Mouse (Mus musculus) myocyte (in vitro differentiated cells): ENCODE data around the gene Kif28. TPM values are rescaled to one million over a fixed set of nuclear protein-coding genes. Genes with fewer than 3 reads are reported as not detected.

Experiments used
- H3K27me3 ChIP-seq: one replicate; pipeline ENCODE4 v1.6.1; 2011; ENCODE audit not compliant: control insufficient read depth, insufficient read depth, insufficient read length
- H3K36me3 ChIP-seq: one replicate; pipeline ENCODE4 v1.6.1; 2011; ENCODE audit not compliant: control insufficient read depth, insufficient read depth
- H3K4me2 ChIP-seq: one replicate; pipeline ENCODE4 v1.6.1; 2011; ENCODE audit warnings: low read depth, control low read depth
- H3K4me3 ChIP-seq: one replicate; pipeline ENCODE4 v1.5.1; 2011; ENCODE audit warnings: mild to moderate bottlenecking, control low read depth, moderate library complexity
- H3K79me2 ChIP-seq: one replicate; pipeline ENCODE4 v1.6.1; 2011; ENCODE audit not compliant: control insufficient read depth, insufficient read depth
- H3ac ChIP-seq: one replicate; pipeline ENCODE4 v1.6.1; 2011; ENCODE audit not compliant: control insufficient read depth, insufficient read length
- CEBPB ChIP-seq: IDR thresholded peaks from 2 replicates; pipeline ENCODE4 v1.6.1; 2011; ENCODE audit warnings: mild to moderate bottlenecking, moderate library complexity; ENCODE audit not compliant: poor library complexity, insufficient read depth, severe bottlenecking
- E2F4 ChIP-seq: IDR thresholded peaks from one replicate; pipeline ENCODE4 v1.6.1; 2011; ENCODE audit warnings: mild to moderate bottlenecking, control low read depth, moderate library complexity; ENCODE audit not compliant: insufficient read depth
- MAX ChIP-seq: IDR thresholded peaks from one replicate; pipeline ENCODE4 v1.6.1; 2011; ENCODE audit warnings: low read depth, mild to moderate bottlenecking, control low read depth
- MYOD1 ChIP-seq, 3 experiments: IDR thresholded peaks; one replicate each; pipeline ENCODE4 v1.6.1; 2011; ENCODE audit warnings: control low read depth in 2 of 3, low read depth in 2 of 3, mild to moderate bottlenecking in 2 of 3, moderate library complexity in 1 of 3; ENCODE audit not compliant: insufficient read length in 2 of 3, control insufficient read depth in 1 of 3
- MYOG ChIP-seq, 3 experiments: IDR thresholded peaks; one replicate each; pipeline ENCODE4 v1.6.1; 2011; ENCODE audit warnings: control low read depth in 2 of 3, low read depth in 2 of 3, mild to moderate bottlenecking in 2 of 3; ENCODE audit not compliant: insufficient read length in 2 of 3, control insufficient read depth in 1 of 3, insufficient read depth in 1 of 3
- POLR2A ChIP-seq: IDR thresholded peaks from one replicate; pipeline ENCODE4 v1.6.1; 2011; ENCODE audit warnings: low read depth, mild to moderate bottlenecking, control low read depth, moderate library complexity; ENCODE audit not compliant: insufficient read length
- POLR2AphosphoS2 ChIP-seq: IDR thresholded peaks from one replicate; pipeline ENCODE4 v1.6.1; 2011; ENCODE audit warnings: low read depth, control low read depth; ENCODE audit not compliant: insufficient read length
- REST ChIP-seq: IDR thresholded peaks from one replicate; pipeline ENCODE4 v1.6.1; 2011; ENCODE audit warnings: mild to moderate bottlenecking, control low read depth, moderate library complexity; ENCODE audit not compliant: insufficient read depth, insufficient read length
- SRF ChIP-seq: IDR thresholded peaks from one replicate; pipeline ENCODE4 v1.6.1; 2011; ENCODE audit warnings: low read depth; ENCODE audit not compliant: control insufficient read depth, insufficient read length
- TCF12 ChIP-seq: IDR thresholded peaks from one replicate; pipeline ENCODE4 v1.6.1; 2011; ENCODE audit warnings: mild to moderate bottlenecking, control low read depth; ENCODE audit not compliant: poor library complexity, insufficient read depth, severe bottlenecking
- TCF3 ChIP-seq: IDR thresholded peaks from one replicate; pipeline ENCODE4 v1.6.1; 2011; ENCODE audit warnings: low read depth, control low read depth; ENCODE audit not compliant: insufficient read length
- USF1 ChIP-seq: IDR thresholded peaks from one replicate; pipeline ENCODE4 v1.6.1; 2011; ENCODE audit warnings: low read depth, mild to moderate bottlenecking, control low read depth, moderate library complexity
- polyA plus RNA-seq: library from polyadenylated mRNA; unstranded; fragments of >200 nt; fragmentation: generic; extraction: Trizol; gene quantifications from one replicate; pipeline ENCODE4 v1.2.1, GENCODE M21; 2012; ENCODE audit warnings: missing spikeins

Kif28 gene
- polyA plus RNA-seq, 1 experiment, result 0.06 TPM

- Histone ChIP-seq H3K79me2 (no peaks in the 10 kb centered on the region), H3ac (no peak overlapping the region), H3K27me3 (no peaks in the 10 kb centered on the region), H3K4me2 (no peak overlapping the region), H3K4me3 (no peak overlapping the region), H3K36me3 (peaks cover 36% of the 10 kb centered on the region)
- TF ChIP-seq POLR2AphosphoS2, result no peak
- TF ChIP-seq MYOD1 (IDR thresholded peaks at IDR 0.05; ENCODE audit: control insufficient read depth in 1 of 3, insufficient read length in 2 of 3, low read depth in 2 of 3), result peak; percentile 21 to 72 (median 53)
- TF ChIP-seq MYOG (IDR thresholded peaks at IDR 0.05; ENCODE audit: control insufficient read depth in 1 of 3, insufficient read depth in 1 of 3, insufficient read length in 2 of 3, low read depth in 2 of 3), result peak in 1 of 3 experiments; percentile 50
Observed at GRCm38 (mm10) chr1:179674355-179674754, 70.7 kb downstream of the Kif28 start.

- H3K27me3 ChIP-seq, result no peaks in the 10 kb centered on the region
- H3ac ChIP-seq, result peak overlapping the region; percentile 33
- no peaks in the 10 kb centered on the region for H3K79me2 ChIP-seq
- H3K36me3 ChIP-seq, result peaks cover 6% of the 10 kb centered on the region
- peak overlapping the region; percentile 84 for H3K4me2 ChIP-seq
- no peak for TF ChIP-seq REST
- no peak for TF ChIP-seq MAX
- TF ChIP-seq MYOD1 (IDR thresholded peaks at IDR 0.05; ENCODE audit: control insufficient read depth in 1 of 3, insufficient read length in 2 of 3, low read depth in 2 of 3), result no peak
- no peak for TF ChIP-seq USF1
- TF ChIP-seq TCF12, result no peak
- no peak for TF ChIP-seq POLR2A
- no peak for TF ChIP-seq TCF3
- no peak for TF ChIP-seq E2F4
- no peak for TF ChIP-seq POLR2AphosphoS2
- no peak for TF ChIP-seq CEBPB
- TF ChIP-seq SRF, result no peak
- TF ChIP-seq MYOG (IDR thresholded peaks at IDR 0.05; ENCODE audit: control insufficient read depth in 1 of 3, insufficient read depth in 1 of 3, insufficient read length in 2 of 3, low read depth in 2 of 3), result no peak
- peak overlapping the region; percentile 66 for H3K4me3 ChIP-seq
Observed at GRCm38 (mm10) chr1:179668836-179669537, 76.1 kb downstream of the Kif28 start.

DNA sequence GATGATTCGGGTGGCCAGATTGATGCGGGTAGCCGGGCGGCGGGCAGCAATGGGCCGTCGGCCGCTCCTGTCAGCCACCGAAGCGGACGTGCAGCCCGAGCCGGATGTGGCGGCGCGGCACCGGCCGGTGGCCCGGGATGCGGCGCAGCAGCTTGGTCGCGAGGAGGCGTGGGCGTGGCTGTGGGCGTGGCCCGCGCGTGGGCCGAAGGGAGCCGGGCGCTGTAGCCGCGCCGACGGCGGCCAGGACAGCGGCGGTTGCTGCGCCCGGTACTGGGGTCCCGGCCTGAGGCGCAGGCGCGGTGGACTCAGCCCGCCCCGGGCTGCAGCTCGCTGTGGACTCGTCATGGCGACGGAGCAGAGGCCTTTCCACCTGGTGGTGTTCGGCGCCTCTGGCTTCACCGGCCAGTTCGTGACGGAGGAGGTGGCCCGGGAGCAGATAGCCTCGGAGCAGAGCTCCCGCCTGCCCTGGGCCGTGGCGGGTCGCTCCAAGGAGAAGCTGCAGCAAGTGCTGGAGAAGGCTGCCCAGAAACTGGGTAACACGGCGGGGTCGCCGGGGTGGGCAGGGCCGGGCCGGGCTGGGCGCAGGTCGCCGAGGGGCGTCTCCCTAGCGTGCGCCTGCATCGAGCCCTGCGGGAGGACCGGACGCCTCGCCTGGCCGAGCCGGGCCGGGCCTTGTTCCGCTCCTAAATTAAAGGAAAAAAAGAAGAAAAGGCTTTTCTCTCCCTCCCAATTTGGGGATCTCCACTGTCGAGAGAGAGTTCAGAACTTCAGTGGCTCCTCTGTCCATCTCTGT, 76.9 kb downstream of the Kif28 start, which contains the start of gene Sccpdh:
TSS of gene Sccpdh (plus strand) at position 198 of the 793 bp plus-strand sequence.
- TF ChIP-seq TCF3, result no peak
- peak; percentile 92 for TF ChIP-seq POLR2AphosphoS2
- peak in 2 of 3 experiments; percentile 27 to 46 for TF ChIP-seq MYOG (IDR thresholded peaks at IDR 0.05; ENCODE audit: control insufficient read depth in 1 of 3, insufficient read depth in 1 of 3, insufficient read length in 2 of 3, low read depth in 2 of 3)
- peak in 1 of 3 experiments; percentile 63 for TF ChIP-seq MYOD1 (IDR thresholded peaks at IDR 0.05; ENCODE audit: control insufficient read depth in 1 of 3, insufficient read length in 2 of 3, low read depth in 2 of 3)
- no peak for TF ChIP-seq CEBPB
- peak; percentile 93 for TF ChIP-seq POLR2A
- H3K27me3 ChIP-seq, result no peaks in the 10 kb centered on the region
- H3K4me3 ChIP-seq, result peak within 1 kb of the TSS; percentile 66
- H3K79me2 ChIP-seq, result no peaks in the 10 kb centered on the region
- peak within 1 kb of the TSS; percentile 33 for H3ac ChIP-seq
- H3K36me3 ChIP-seq, result no peaks in the 10 kb centered on the region
- peak within 1 kb of the TSS; percentile 84 for H3K4me2 ChIP-seq

GRCm38 (mm10) chr1:179667450-179667849, 77.6 kb downstream of the Kif28 start:
- H3K79me2 ChIP-seq, result no peaks in the 10 kb centered on the region
- no peaks in the 10 kb centered on the region for H3K36me3 ChIP-seq
- no peaks in the 10 kb centered on the region for H3K27me3 ChIP-seq
- H3ac ChIP-seq, result peak overlapping the region; percentile 33
- TF ChIP-seq POLR2A, result no peak
- TF ChIP-seq USF1, result no peak
- TF ChIP-seq MAX, result no peak
- TF ChIP-seq TCF3, result no peak
- TF ChIP-seq MYOD1 (IDR thresholded peaks at IDR 0.05; ENCODE audit: control insufficient read depth in 1 of 3, insufficient read length in 2 of 3, low read depth in 2 of 3), result no peak
- TF ChIP-seq E2F4, result no peak
- no peak for TF ChIP-seq REST
- peak overlapping the region; percentile 75 for H3K4me2 ChIP-seq
- peak overlapping the region; percentile 66 for H3K4me3 ChIP-seq

DNA sequence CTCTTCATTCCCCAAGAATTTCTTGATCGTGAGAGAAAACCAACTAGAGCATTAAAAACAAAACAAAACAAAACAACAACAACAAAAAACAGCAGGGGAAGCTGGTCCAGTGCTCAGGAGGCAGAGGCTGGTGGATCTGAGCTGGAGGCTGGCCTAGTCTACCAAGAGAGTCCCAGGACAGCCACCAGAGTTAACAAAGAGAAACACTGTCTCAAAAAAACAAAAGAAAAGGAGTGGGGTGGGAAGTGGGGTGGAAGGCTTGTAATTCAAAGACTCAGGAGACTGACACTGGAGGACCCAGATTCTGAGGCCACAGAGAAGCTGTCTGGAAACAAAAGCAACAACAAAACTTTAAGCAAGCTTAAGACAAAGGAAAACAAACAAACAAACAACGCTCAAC, 78.1 kb downstream of the Kif28 start:
- Histone ChIP-seq H3ac (no peak overlapping the region), H3K4me3 (peak overlapping the region; percentile 66), H3K27me3 (no peaks in the 10 kb centered on the region), H3K79me2 (no peaks in the 10 kb centered on the region), H3K4me2 (peak overlapping the region; percentile 75), H3K36me3 (no peaks in the 10 kb centered on the region)
- no peak for TF ChIP-seq USF1
